Mouse (Mus musculus) lung, postnatal 4 days (tissue): Measurements from ENCODE around the gene Nav1.

ENCODE experiments used
- DNase-seq, 2 experiments: peaks; one replicate each; pipeline ENCODE4 v3.0.0; 2021

Gene Nav1

GRCm38 (mm10) chr1:135615715-135616641 lies 8.9 kb upstream of the Nav1 start:
- peak; percentile 76 to 77 for DNase-seq

DNA sequence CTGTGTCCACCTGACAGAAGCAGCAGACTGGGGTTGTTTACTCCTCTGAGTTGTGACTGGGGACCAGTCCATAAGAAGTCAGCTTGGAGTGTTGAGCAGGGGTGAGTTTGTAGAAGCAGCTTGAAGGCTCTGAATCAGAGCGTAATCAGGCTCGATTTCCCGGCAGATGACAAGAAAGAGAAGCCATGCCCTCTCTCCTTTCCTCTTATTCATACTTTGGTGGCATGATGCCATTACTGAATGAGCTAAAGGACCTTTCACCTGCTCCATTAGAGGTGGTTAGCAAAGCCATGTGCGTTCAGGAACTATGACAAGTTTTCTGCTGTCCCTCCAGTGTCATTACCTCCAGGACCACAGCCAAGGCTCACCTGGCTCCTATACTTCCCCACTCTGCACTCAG lies 2.5 kb upstream of the Nav1 start:
- no peak for DNase-seq

DNA sequence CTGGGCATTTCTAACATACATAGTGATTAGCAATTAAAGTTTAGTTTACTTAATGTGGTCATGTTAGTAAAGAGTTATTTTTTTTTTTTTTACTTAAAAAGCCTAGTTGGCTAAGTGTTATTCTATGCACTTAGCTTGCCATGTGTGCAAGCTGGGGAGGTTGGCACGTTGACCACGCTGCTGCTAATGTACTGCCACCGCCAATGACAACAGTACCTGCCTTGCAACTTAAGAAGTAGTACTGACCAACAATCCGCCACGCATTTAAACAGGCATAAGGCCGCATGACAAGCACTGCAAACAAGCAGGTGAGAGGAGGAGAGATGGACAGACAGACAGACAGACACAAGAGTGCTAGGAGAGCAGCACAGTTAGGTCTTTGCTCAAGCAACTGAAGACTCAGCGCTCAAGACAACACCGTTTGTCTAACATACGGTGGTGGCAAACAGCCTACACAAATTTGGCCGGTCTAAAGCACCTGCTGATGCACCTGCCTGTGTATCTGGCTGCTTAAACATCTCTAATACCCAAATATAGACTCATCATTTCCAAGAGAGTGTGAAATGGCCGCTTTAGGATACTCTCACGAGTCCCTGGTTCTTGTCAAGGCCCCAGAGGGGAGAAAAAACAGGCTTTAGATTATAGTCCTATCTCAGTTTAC lies 610 bp downstream of the Nav1 start:
- no peak for DNase-seq

DNA sequence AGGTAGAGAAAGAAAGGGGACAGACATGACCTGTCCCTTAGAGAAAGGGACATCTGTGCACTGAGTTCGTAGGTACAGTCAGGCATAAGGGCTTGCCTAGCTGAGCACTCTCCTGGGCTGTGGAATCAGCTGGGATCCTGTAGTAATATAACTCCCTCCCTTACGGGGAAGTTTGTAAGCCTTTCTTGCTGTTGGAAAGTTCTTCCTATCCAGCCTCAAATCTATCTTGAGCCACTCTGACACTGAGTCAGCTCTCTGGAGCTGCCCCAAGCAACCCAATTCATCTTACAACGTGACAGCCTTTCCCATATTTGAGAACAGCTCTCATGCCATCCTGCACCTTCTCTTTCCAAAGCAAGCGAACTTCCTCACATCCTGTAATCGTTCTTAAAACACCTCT lies 1.6 kb downstream of the Nav1 start:
- no peak for DNase-seq

DNA sequence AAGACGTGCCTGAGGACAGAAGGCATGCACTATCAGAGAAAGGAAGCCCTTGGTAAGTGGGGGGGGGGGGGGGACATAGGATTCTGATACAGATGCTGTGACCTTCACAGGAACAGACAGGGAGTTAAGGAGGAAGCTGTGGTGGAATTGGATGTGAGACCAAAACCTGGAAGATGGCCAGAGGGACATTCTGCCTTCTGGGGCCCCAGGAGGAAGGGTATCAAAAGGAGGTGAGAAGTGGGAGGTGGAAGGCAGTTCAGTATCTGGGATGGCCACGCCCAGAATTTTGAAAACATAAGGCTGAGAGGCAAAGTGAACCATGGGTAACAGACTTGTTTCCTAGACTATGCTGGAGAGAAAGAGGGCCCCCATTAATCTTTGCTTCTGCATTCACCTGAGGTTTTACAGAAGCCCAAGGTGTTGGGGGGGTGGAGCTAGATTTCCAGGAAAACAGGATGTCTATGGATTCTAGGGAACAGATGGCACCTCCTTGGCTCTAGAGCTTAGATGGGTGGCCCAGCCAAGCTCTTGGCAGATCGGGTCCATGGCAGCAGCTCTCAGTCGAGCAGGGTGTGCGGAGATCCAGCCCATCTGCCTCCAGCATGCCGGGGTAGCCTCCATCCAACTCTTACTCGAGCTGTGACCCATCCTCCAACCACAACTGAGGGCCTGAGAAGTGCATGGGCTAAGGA lies 2.6 kb downstream of the Nav1 start:
- peak in 1 of 2 experiments; percentile 36 for DNase-seq

DNA sequence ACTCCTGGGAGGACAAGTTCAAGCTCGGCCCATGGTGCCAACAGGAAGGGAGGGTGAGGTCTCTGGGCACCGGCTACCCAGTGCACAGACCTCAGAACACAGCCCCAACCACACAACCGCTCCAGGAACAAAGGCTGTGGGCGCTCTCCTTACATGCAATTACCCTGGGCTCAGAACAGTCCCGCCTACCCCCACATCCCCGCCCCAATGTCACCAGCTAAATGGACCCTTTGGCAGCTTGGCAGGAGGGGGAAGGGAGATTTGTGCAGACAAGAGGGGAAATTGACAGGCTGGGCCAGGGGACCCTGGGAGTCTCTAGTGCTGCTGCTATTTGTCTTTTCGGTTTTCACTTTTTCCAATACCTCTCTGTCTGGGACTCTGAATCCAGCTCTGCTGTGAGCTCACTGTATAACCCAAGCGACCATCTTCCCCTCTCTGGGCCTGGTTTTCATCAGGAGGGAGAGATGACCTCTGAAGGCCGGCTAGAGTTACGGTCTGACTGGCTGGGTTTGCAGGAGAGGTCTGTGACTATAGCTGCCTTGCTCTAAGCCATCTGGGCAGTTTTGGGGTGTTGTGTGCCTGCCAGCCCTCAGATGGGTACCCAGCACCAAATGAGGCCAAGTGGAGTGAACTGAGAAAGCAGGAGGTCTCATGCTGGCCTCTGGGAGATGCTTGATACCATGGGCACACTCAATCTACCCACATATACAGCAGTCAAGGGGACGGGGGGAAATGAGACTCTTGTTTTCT lies 3.8 kb downstream of the Nav1 start:
- DNase-seq = no peak

DNA sequence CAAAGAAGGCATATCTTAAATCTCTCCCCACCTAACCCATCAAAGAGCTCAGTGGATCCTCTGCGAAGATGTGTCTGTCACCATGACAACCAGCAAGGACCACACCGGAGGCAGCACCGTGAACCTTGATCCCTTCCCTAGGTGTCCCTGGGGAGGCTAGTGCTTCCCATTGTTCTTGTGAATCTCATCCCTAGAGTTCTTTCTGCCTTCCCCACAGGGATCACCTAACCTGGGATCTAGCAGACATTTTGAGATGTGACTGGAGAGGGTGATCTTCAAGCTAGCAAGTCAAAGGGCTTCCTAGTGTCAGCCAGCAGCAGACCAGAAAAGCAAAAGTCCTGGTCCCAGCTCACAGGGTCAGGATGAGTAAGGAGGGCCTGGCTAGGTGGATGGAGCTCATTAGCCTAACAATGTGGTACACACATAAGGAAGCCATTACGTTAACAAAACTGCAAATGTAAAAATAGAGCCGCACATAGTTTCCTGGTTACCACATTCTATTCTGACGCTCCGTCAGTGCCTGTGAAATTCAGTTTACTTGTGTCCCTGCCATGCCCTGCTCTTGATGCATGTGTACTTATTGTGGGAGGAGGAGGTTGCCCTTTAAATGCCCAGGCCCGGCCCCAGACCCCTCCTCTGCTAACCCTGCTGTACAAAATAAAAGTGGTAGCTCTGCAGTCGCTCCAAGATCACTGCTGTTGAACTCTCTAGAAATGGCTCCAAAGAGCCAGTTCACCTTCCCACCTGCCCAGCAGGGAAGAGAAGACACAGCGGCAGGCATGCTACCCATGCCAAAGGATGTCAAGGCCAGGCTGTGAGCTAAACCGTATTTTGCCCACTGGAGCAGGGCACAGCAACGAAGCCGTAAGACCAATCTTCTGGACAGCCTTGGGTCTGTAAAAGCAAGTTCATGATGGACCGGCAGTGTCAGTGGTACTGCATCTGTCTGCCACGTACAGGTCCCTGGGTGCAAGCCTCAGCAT lies 6.8 kb downstream of the Nav1 start:
- no peak for DNase-seq

DNA sequence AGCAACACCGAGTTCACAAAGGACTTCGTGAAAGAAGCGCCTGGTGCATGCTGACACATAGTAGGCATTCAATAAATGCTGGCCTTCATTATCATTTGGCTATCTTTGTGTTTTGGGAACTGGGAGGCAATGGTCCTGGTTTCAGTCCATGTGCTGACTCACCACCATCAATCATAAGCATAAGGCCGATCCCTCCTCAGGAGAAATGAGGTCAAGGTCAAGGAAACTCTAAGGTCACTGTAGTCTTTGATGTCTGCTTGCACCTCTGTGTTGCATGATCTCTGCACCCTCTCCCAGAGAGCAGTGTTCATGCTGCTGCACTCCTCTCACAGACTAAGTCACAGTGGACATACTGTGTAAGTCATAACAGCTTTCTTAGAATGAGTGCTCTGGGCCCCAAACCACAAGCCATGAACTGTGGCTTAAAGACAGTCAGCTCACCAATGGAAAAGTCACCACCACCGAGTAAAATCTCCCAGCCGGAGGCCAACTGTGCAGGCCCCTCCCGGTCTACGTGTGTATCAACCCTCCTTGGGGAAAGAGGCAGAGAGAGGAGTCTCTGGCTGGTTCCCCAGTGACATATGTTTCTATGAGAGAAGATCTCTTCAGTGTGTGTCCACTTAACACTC lies 8.7 kb downstream of the Nav1 start:
- DNase-seq = no peak

DNA sequence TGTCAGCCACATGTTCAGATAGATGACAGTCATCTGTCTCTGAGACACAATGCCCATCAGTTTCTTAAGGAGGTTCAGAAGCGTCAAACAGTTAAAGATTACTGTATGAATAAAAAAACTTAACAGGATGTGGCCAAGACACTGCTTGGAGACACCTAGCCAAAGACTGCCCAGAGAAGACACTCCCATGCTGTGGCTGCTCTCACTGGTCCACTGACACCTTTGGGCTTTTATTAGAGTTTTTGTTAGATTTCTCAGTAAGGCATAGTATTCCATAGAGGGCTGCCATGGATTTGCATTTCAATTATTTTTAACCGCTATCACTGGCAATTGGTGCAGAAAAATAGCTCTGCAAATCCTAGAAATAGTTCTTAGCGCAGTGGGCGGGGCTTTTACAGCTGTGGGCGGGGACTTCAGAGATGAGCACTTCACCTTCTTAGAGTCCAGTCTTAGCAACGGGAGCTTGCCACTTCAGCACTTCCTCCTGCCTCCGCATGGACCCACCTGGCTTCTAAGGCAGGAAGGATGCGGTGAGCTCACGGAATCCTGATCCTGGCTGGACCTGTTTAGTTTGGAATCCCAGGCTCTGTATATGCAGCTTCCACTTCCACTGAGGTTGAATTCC lies 12.7 kb downstream of the Nav1 start:
- DNase-seq = no peak

- DNase-seq = no peak
Measured at GRCm38 (mm10) chr1:135593560-135594278, 13.4 kb downstream of the Nav1 start.

DNA sequence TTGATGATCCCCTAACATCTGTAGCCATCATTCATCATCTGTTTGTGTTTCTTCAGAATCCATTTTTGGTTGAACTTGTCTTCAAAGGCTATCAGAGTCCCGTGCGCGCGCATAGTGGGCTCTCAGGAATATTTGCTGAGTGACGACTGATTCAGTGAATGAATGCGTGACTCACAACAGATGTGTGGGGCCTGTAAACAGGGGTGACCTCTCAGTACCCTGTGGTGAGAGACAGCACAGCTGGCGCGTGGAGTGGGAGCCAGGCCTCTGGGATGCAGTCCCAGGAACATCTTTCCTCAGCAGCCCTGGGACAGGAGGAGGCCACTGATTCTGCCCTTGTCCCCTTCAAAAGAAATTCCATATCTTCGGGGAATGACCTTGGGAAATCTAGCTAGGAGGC lies 16.3 kb downstream of the Nav1 start:
- peak; percentile 34 to 76 for DNase-seq

GRCm38 (mm10) chr1:135588973-135589372 lies 18.1 kb downstream of the Nav1 start:
- no peak for DNase-seq

DNA sequence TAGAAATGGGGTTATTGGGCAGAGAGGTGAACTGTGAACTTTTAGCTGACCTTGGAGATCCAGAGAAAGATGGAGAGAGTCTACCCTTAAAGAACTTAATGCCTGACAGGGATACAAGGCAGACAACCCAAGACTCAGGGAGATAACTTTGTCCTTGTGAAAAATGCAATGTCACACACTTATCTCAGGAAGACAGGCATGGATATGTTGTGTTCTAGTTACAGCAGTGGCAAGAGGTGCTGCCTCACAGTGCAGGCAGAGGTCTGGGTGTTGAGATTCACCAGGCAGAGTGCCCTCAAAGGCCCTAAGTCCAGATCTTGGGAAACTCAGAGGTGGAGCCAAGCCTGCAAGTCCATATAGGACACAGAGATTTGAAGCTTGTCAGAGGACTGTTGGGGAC lies 20.2 kb downstream of the Nav1 start:
- no peak for DNase-seq

DNA sequence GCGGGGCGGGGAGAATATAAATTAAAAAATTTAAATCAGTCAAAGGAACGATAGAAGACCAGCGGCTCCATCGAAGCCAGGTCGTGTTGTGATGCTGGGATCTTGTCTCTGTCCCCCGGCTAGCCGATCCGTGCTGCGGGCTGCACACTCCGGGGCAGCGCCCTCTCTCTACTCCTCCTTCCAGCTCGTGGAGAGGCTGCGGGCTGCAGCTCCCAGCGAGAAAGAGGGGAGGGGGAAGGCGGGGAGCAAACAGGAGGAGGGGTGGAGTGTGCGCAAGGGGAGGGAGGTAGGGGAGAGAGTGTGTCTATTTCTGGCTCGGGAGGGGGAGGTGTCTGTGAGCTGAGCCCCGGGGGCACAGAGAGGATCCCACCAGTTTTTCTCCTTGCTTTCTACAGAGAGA lies 21.5 kb downstream of the Nav1 start:
- DNase-seq = peak; percentile 31 to 55

DNA sequence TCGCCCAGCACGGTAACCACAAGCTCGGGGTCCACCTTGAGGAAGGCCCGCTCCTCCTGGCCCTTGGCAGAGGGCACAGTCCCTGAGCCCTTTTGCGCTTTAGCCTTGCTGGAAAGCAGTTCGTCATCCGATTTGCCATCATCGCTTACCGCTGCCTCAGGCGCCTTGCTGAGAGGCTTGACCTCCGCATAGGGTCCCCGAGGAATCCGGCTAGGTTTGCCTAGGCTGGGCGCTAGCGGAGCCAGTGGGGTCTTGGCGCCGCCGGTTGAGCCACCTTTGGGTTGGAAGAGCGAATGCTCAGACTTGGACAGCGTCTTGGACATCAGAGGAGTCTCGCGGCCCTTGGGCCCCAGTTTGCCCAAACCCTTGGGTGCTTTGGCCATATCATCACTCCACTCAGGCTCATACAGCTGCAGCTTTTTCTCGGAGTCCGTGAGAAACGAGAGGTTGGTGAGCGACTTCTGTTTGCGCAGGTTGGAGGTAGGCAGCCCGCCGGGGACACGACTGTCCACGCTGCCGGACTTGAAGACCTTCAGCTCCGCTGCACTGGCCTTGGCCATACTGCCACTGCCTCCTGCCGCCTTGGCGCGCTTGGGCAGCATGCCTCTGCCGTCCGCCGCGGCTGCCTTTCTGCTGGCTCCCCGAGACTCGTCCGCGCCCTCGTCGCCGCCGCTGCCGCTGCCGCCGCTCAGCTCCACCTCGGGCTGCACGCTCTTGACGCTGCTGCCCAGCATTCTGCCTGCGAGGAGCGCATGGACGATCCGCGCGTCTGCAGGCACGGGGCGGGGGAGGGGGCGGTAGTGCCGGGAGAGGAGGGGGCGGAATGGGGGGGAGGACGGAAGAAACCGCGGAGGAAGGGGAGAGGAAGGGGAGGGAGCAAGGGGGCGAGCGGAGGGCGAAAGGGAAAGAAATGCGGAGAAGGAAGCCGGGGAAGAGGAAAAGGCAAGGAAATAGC lies 22.2 kb downstream of the Nav1 start:
- DNase-seq = peak; percentile 58 to 71

GRCm38 (mm10) chr1:135583678-135584515 lies 23.2 kb downstream of the Nav1 start:
- DNase-seq = peak; percentile 50 to 51

DNA sequence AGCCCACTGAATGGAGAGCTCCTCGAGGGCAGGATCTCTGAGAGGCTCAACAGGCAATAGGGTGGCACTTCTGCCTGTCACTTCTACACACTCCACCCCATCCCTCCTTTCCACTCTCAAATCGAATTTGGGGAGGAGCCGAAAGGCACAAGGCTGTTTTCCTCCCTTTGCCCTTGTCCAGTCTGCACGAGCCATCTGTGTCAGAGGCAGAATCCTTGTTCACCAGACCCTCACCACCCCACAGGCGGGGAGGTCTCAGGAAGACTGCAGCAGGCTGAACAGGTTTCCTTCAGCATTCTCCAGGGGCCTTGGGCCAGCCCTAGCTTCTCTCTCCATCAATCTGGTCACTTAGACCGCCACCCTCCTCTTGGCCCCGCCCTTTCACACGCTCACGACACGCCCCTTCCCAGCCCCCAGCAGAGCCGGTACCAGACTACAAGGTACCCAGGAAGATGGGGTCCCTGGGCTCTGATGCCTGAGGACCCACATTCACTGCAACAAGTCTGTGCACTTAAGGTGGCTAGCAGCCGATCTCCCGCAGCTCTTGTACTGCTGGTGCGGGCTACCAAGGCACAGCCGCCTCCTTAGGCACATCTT lies 23.9 kb downstream of the Nav1 start:
- peak in 1 of 2 experiments; percentile 31 for DNase-seq
